Mouse (Mus musculus) C2C12 (cell line): ENCODE data around the gene Sgip1.

Experiments
- CEBPB ChIP-seq: IDR thresholded peaks from one replicate; pipeline ENCODE4 v1.6.1; 2011; ENCODE audit warnings: low read depth, mild to moderate bottlenecking, control low read depth, moderate library complexity
- CTCF ChIP-seq: IDR thresholded peaks from one replicate; pipeline ENCODE4 v1.5.1; 2011; ENCODE audit not compliant: control insufficient read depth, insufficient read depth, insufficient read length
- FOSL1 ChIP-seq: IDR thresholded peaks from one replicate; pipeline ENCODE4 v1.8.0; 2011; ENCODE audit warnings: mild to moderate bottlenecking, low read length; ENCODE audit not compliant: poor library complexity, insufficient read depth, severe bottlenecking
- MAX ChIP-seq: IDR thresholded peaks from one replicate; pipeline ENCODE4 v1.6.1; 2011; ENCODE audit warnings: mild to moderate bottlenecking, control low read depth
- MYOD1 ChIP-seq: IDR thresholded peaks from one replicate; pipeline ENCODE4 v1.6.1; 2011; ENCODE audit warnings: low read depth; ENCODE audit not compliant: control insufficient read depth, insufficient read length
- MYOG ChIP-seq: IDR thresholded peaks from one replicate; pipeline ENCODE4 v1.6.1; 2011; ENCODE audit not compliant: control insufficient read depth, insufficient read length; ENCODE audit errors: extremely low read depth
- USF1 ChIP-seq: IDR thresholded peaks from one replicate; pipeline ENCODE4 v1.6.1; 2011; ENCODE audit warnings: low read depth, mild to moderate bottlenecking, control low read depth, moderate library complexity

DNA sequence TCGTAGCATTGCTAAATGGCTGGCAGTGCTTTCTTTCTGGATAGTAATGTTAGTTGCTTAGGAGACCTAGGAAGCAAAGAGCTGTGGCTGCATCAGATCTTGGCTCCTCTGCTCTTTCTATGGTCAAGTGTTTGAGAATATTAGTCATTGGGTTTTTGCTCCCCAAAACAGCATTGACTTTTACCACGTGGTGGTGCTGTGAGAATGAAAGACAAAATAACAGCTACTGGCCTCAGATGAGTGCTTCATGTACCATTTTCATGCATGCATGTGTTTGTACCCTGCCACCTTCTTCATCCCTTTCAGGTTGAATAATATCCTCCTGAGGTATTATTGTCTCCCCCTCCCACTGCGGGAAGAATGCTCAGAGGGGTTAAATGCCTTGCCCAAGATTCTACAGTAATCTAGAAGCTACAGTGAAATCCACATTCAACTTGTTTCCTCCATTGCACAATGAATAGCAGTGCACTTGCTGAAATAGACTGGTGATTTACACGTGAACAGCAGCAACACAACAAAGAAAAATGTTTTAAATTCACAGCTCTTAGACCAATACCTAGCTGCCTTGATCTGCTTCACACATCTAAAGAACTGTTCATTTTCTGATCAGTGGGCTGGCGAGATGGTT, 172.7 kb downstream of the Sgip1 start:
- TF ChIP-seq USF1 (no peak), CTCF (no peak), MAX (no peak), MYOD1 (no peak), FOSL1 (no peak), CEBPB (no peak), MYOG (no peak)
